Mouse (Mus musculus): Measurements from ENCODE around the gene Il1f6. TPM values are rescaled to one million over a fixed set of nuclear protein-coding genes. Genes with fewer than 3 reads are reported as not detected.
"Not testable (repeated sequence)": the region's sequence is repeated elsewhere in the genome, so short reads cannot be mapped to it uniquely, and the experiment has no call there.

The Il1f6 gene
- not detected in 2 replicates for polyA plus RNA-seq (2014; fragmentation: Nextera tagmentation; extraction: Ambion mirVana)

GRCm38 (mm10) chr2:24215118-24215517 is at the start of gene Il1f6:
Gene Il1f6, plus strand, starts transcription at chr2:24215418.
- Histone ChIP-seq H3K36me3 (ENCODE audit: control insufficient read depth, insufficient read depth, low read length) (no peaks in the 10 kb centered on the region), H3K4me3 (ENCODE audit: low read depth, low read length) (no peak within 1 kb of the TSS), H3K27me3 (ENCODE audit: control insufficient read depth, insufficient read depth, low read length) (no peaks in the 10 kb centered on the region), H3K4me1 (replicated peaks; ENCODE audit: control insufficient read depth, insufficient read depth, low read length) (no peaks in the 10 kb centered on the region), H3K27ac (ENCODE audit: low read depth, low read length) (no peak within 1 kb of the TSS), H3K9ac (ENCODE audit: low read length) (no peak within 1 kb of the TSS), H3K4me2 (ENCODE audit: low read depth, low read length, severe bottlenecking) (no peak within 1 kb of the TSS), H3K9me3 (ENCODE audit: control insufficient read depth, low read length) (no peaks in the 10 kb centered on the region)
- DNase-seq (ENCODE audit: low spot score): no peak
- ATAC-seq (replicated peaks; ENCODE audit: low FRiP score): no peak
- whole genome bisulfite sequencing: 74% methylated on average over 2 of the region's 2 CpGs

- not testable (repeated sequence) for H3K27ac ChIP-seq (ENCODE audit: low read depth, low read length); H3K4me1 ChIP-seq (replicated peaks; ENCODE audit: control insufficient read depth, insufficient read depth, low read length); H3K9me3 ChIP-seq (ENCODE audit: control insufficient read depth, low read length); H3K27me3 ChIP-seq (ENCODE audit: control insufficient read depth, insufficient read depth, low read length); H3K9ac ChIP-seq (ENCODE audit: low read length); H3K4me3 ChIP-seq (ENCODE audit: low read depth, low read length); H3K36me3 ChIP-seq (ENCODE audit: control insufficient read depth, insufficient read depth, low read length)
- 0 out of 2 replicates have a peak overlapping the region, but pooled peaks have one; percentile 11 for H3K4me2 ChIP-seq (ENCODE audit: low read depth, low read length, severe bottlenecking)
- ATAC-seq (replicated peaks; ENCODE audit: low FRiP score) (peak; percentile 87), DNase-seq (ENCODE audit: low spot score) (peak; percentile 74)
- WGBS: 17% methylated on average over 14 of the region's 14 CpGs
Measured at GRCm38 (mm10) chr2:24181683-24182331, 33.4 kb upstream of the Il1f6 start.

DNA sequence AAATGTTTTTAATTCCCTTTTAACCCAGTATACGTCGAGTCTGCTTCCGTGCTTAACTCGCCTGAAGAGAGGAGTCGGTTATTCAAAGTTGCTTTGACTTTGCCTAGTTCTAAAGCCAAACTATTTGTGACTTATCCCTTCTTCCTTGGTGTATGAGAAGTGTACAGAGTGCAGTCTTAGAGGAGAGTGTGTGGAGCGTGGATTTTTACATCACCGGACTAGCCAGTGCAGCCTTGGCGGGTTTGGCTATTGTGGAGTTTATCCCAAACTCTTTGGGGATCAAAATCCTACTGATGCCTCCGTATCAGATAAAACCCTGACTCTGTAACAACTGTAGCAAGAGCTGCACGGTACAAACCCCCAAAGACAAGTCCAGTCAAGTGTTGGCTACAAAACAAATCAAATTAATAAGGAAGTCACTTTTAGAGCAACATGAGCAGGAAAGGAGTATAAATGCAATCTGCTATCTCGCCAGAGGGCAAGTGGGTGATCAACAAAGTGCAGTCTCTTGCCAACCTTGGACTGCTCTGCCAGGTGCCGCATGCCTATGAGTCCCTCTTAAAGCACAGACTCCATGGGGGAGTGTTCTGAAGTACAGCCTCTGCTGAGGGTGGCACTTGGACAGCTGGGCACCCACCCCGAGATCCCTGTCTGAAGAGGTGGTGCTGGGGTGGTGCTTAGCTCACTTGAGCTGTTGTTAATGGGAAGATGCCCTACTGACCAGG is 32.6 kb upstream of the Il1f6 start:
- not testable (repeated sequence) for DNase-seq (ENCODE audit: low spot score); H3K4me1 ChIP-seq (replicated peaks; ENCODE audit: control insufficient read depth, insufficient read depth, low read length); H3K27me3 ChIP-seq (ENCODE audit: control insufficient read depth, insufficient read depth, low read length); H3K4me2 ChIP-seq (ENCODE audit: low read depth, low read length, severe bottlenecking); H3K27ac ChIP-seq (ENCODE audit: low read depth, low read length); H3K36me3 ChIP-seq (ENCODE audit: control insufficient read depth, insufficient read depth, low read length); H3K9me3 ChIP-seq (ENCODE audit: control insufficient read depth, low read length); H3K9ac ChIP-seq (ENCODE audit: low read length); H3K4me3 ChIP-seq (ENCODE audit: low read depth, low read length)
- WGBS: 65% methylated on average over 13 of the region's 13 CpGs
- ATAC-seq (replicated peaks; ENCODE audit: low FRiP score): 0 out of 2 replicates have a peak, but pooled peaks have one; percentile 23

DNA sequence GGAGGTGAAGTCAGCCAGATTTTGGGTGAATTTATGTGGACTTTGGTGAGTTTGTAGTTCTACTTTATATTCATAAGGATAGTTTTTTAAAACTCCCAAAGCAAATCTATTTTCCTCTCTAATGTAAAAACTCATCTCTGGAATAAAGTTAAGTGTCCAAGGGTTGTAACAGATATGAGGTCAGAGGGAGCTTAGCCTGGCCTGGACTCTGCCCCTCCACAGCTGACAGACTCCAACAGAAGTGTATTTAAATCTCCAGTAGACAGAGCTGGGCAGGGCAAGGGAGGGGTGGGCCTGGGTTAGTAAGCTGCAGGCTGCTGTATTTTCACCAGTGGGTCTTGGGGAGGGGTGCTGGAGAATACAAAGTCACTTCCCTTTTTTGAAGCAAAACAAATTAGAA is 31.1 kb upstream of the Il1f6 start:
- H3K27ac ChIP-seq (ENCODE audit: low read depth, low read length); H3K4me1 ChIP-seq (replicated peaks; ENCODE audit: control insufficient read depth, insufficient read depth, low read length); H3K4me3 ChIP-seq (ENCODE audit: low read depth, low read length); DNase-seq (ENCODE audit: low spot score); H3K4me2 ChIP-seq (ENCODE audit: low read depth, low read length, severe bottlenecking); H3K27me3 ChIP-seq (ENCODE audit: control insufficient read depth, insufficient read depth, low read length); H3K9ac ChIP-seq (ENCODE audit: low read length); H3K9me3 ChIP-seq (ENCODE audit: control insufficient read depth, low read length); ATAC-seq (replicated peaks; ENCODE audit: low FRiP score); H3K36me3 ChIP-seq (ENCODE audit: control insufficient read depth, insufficient read depth, low read length): not testable (repeated sequence)

GRCm38 (mm10) chr2:24186176-24186575 is 29.0 kb upstream of the Il1f6 start, which contains the start of gene Il1f9:
Gene Il1f9, plus strand, starts transcription at chr2:24186476.
- H3K4me2 ChIP-seq (ENCODE audit: low read depth, low read length, severe bottlenecking): no peak within 1 kb of the TSS
- no peaks in the 10 kb centered on the region for H3K4me1 ChIP-seq (replicated peaks; ENCODE audit: control insufficient read depth, insufficient read depth, low read length)
- H3K27me3 ChIP-seq (ENCODE audit: control insufficient read depth, insufficient read depth, low read length): no peaks in the 10 kb centered on the region
- no peak within 1 kb of the TSS for H3K9ac ChIP-seq (ENCODE audit: low read length)
- no peaks in the 10 kb centered on the region for H3K9me3 ChIP-seq (ENCODE audit: control insufficient read depth, low read length)
- no peaks in the 10 kb centered on the region for H3K36me3 ChIP-seq (ENCODE audit: control insufficient read depth, insufficient read depth, low read length)
- ATAC-seq (replicated peaks; ENCODE audit: low FRiP score): no peak
- no peak for DNase-seq (ENCODE audit: low spot score)
- H3K27ac ChIP-seq (ENCODE audit: low read depth, low read length): no peak within 1 kb of the TSS
- H3K4me3 ChIP-seq (ENCODE audit: low read depth, low read length): no peak within 1 kb of the TSS
- WGBS: 77% methylated on average over 1 of the region's 1 CpGs

GRCm38 (mm10) chr2:24187585-24187984 is 27.6 kb upstream of the Il1f6 start:
- no peaks in the 10 kb centered on the region for H3K27me3 ChIP-seq (ENCODE audit: control insufficient read depth, insufficient read depth, low read length)
- H3K9me3 ChIP-seq (ENCODE audit: control insufficient read depth, low read length): no peaks in the 10 kb centered on the region
- no peaks in the 10 kb centered on the region for H3K4me1 ChIP-seq (replicated peaks; ENCODE audit: control insufficient read depth, insufficient read depth, low read length)
- DNase-seq (ENCODE audit: low spot score) (no peak), ATAC-seq (replicated peaks; ENCODE audit: low FRiP score) (no peak)
- WGBS: 84% methylated on average over 6 of the region's 6 CpGs
- H3K9ac ChIP-seq (ENCODE audit: low read length): no peak overlapping the region
- no peaks in the 10 kb centered on the region for H3K36me3 ChIP-seq (ENCODE audit: control insufficient read depth, insufficient read depth, low read length)
- H3K27ac ChIP-seq (ENCODE audit: low read depth, low read length): no peak overlapping the region
- no peak overlapping the region for H3K4me2 ChIP-seq (ENCODE audit: low read depth, low read length, severe bottlenecking)
- no peak overlapping the region for H3K4me3 ChIP-seq (ENCODE audit: low read depth, low read length)

DNA sequence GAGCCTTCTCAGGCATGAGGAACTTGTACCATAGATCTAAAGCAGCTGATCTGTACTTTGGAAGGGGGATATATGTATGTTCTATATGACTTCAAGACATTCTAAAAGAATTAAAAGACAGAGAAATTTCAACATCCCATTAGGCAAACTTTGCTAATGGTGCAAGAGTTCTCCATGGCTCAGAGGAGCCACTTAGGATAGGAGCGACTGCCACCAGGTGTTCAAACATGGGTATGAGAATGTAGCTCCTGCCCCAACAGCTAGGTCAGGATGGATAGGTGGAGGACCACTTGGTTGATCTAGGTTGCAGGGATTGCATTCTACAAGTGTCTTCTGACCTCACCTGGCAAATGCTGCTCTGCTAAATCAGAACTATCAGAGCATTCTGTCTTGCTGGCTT is 27.0 kb upstream of the Il1f6 start:
- Histone ChIP-seq H3K4me2 (ENCODE audit: low read depth, low read length, severe bottlenecking) (no peak overlapping the region), H3K9ac (ENCODE audit: low read length) (no peak overlapping the region), H3K9me3 (ENCODE audit: control insufficient read depth, low read length) (no peaks in the 10 kb centered on the region), H3K36me3 (ENCODE audit: control insufficient read depth, insufficient read depth, low read length) (no peaks in the 10 kb centered on the region), H3K27me3 (ENCODE audit: control insufficient read depth, insufficient read depth, low read length) (no peaks in the 10 kb centered on the region), H3K4me1 (replicated peaks; ENCODE audit: control insufficient read depth, insufficient read depth, low read length) (no peaks in the 10 kb centered on the region), H3K4me3 (ENCODE audit: low read depth, low read length) (no peak overlapping the region), H3K27ac (ENCODE audit: low read depth, low read length) (no peak overlapping the region)
- WGBS: 81% methylated on average over 1 of the region's 1 CpGs
- no peak for DNase-seq (ENCODE audit: low spot score)
- ATAC-seq (replicated peaks; ENCODE audit: low FRiP score): no peak

DNA sequence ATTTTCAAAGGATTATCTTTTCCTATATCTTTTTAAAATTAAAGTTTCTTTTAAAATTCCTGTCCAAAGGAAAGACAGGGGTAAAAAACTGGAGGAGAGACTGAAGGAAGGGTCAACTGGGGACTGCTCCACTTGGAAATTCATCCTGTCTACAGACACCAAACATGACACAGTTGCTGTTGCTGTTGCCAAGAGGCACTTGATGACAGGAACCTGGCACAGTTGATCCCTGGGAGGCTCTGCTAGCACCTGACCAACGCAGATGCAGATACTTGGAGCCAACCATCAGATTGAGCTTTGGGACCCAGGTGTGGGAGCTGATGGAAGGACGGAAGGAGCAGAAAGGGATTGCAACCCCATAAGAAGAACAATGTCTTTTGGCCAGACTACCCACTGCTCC is 12.0 kb downstream of the Il1f6 start:
- no peak overlapping the region for H3K4me3 ChIP-seq (ENCODE audit: low read depth, low read length)
- 88% methylated on average over 2 of the region's 2 CpGs for WGBS
- no peak overlapping the region for H3K27ac ChIP-seq (ENCODE audit: low read depth, low read length)
- H3K9me3 ChIP-seq (ENCODE audit: control insufficient read depth, low read length): no peaks in the 10 kb centered on the region
- H3K27me3 ChIP-seq (ENCODE audit: control insufficient read depth, insufficient read depth, low read length): no peaks in the 10 kb centered on the region
- ATAC-seq (replicated peaks; ENCODE audit: low FRiP score) (no peak), DNase-seq (ENCODE audit: low spot score) (no peak)
- H3K9ac ChIP-seq (ENCODE audit: low read length): no peak overlapping the region
- H3K4me2 ChIP-seq (ENCODE audit: low read depth, low read length, severe bottlenecking): no peak overlapping the region
- H3K36me3 ChIP-seq (ENCODE audit: control insufficient read depth, insufficient read depth, low read length): no peaks in the 10 kb centered on the region
- H3K4me1 ChIP-seq (replicated peaks; ENCODE audit: control insufficient read depth, insufficient read depth, low read length): no peaks in the 10 kb centered on the region

DNA sequence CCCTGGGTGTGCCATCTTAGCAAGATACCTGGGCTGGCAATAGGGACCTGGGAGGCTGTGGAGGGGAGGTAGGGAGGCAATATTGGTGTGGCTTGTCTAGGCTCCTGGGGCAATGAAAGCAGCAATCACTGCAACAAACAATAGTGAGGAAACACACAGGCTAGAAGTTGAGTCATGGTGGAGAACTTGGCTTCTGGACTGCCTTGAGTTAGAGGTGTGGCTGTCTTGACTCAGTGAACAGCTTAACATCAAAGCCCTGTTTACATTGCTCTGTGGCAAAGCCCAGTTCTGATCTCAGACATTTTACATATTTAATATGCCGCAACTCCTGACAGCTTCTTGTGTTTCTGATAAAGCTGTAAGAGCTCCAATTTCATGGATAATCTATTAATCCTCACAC is 52.3 kb downstream of the Il1f6 start:
- H3K36me3 ChIP-seq (ENCODE audit: control insufficient read depth, insufficient read depth, low read length): no peaks in the 10 kb centered on the region
- no peak overlapping the region for H3K4me2 ChIP-seq (ENCODE audit: low read depth, low read length, severe bottlenecking)
- H3K9me3 ChIP-seq (ENCODE audit: control insufficient read depth, low read length): no peaks in the 10 kb centered on the region
- H3K27ac ChIP-seq (ENCODE audit: low read depth, low read length): no peak overlapping the region
- DNase-seq (ENCODE audit: low spot score): no peak
- WGBS: 93% methylated on average over 1 of the region's 1 CpGs
- no peaks in the 10 kb centered on the region for H3K27me3 ChIP-seq (ENCODE audit: control insufficient read depth, insufficient read depth, low read length)
- H3K4me3 ChIP-seq (ENCODE audit: low read depth, low read length): no peak overlapping the region
- ATAC-seq (replicated peaks; ENCODE audit: low FRiP score): no peak
- no peak overlapping the region for H3K9ac ChIP-seq (ENCODE audit: low read length)
- no peaks in the 10 kb centered on the region for H3K4me1 ChIP-seq (replicated peaks; ENCODE audit: control insufficient read depth, insufficient read depth, low read length)

Measured in forebrain, embryonic 11.5 days (tissue).